Mouse (Mus musculus): ENCODE results near the gene Dlgap3. TPM values are rescaled to one million over a fixed set of nuclear protein-coding genes. Genes with fewer than 3 reads are reported as not detected.

Dlgap3 gene
- total RNA-seq, 2 experiments from 2014 or later, result 14.8 to 16.1 TPM

DNA sequence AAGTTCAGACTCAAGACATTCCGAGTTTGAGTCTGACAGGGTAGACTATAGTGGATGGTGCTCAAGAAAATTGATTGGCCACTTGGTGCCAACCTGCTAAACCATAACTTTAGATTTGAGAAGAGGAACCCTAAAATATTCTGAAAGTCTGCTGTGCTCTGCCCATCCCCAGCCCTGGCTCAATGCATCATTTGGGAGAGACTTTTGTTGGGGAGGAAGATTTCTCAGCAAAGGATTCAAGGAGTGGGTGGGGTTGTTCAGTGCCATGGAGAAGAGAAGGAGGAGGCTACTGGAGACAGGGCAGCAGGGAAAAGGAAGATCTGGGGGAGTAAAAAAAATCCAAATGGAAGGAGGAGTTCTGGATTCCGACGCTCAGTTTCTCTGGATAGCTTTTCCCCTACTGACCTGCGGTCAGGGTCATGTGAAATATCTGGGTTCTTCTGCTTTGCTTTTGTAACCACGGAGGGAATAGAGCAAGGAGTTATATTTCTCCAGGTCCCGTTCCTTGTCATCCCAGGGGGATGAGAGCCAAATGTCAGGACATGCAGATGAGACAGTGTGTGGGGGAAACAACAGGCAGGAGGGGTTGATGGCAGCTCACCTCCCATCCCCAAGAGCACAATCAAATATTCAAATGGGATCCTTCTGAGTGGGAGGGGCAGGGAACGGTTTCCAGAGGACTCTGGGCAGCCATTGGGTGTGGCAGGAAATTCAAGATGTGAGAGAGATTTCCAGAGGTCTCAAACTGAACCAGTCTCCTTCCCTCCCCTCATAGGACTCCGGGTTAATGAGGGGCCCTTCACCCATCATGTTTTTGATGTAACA, 5.3 kb downstream of the Dlgap3 start:
- no peak for DNase-seq (ENCODE audit: low spot score in 2 of 2)

GRCm38 (mm10) chr4:127174900-127175278, 5.9 kb downstream of the Dlgap3 start:
- no peak for DNase-seq (ENCODE audit: low spot score in 2 of 2)

- no peak for DNase-seq (ENCODE audit: low spot score in 2 of 2)
Observed at GRCm38 (mm10) chr4:127177961-127178360, 9.0 kb downstream of the Dlgap3 start.

DNA sequence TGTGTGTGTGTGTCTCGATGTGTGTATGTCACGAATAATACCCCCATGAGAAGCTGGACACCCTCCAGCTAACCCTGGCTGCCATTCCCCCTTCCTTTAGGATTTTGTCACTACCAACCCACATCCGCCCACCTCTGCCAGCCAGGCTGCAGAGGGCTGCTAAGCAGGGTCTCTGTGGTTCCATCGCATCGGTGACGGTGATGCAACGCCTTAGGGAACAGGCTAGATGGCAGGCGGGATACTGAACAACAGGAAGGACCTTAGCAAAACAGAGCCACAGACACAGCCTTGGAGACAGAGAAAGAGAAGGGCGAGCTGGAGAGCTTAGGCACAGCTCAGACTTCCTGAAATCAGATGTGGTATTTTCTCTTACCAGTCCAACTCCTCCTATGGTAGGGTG, 9.7 kb downstream of the Dlgap3 start:
- no peak for DNase-seq (ENCODE audit: low spot score in 2 of 2)

DNA sequence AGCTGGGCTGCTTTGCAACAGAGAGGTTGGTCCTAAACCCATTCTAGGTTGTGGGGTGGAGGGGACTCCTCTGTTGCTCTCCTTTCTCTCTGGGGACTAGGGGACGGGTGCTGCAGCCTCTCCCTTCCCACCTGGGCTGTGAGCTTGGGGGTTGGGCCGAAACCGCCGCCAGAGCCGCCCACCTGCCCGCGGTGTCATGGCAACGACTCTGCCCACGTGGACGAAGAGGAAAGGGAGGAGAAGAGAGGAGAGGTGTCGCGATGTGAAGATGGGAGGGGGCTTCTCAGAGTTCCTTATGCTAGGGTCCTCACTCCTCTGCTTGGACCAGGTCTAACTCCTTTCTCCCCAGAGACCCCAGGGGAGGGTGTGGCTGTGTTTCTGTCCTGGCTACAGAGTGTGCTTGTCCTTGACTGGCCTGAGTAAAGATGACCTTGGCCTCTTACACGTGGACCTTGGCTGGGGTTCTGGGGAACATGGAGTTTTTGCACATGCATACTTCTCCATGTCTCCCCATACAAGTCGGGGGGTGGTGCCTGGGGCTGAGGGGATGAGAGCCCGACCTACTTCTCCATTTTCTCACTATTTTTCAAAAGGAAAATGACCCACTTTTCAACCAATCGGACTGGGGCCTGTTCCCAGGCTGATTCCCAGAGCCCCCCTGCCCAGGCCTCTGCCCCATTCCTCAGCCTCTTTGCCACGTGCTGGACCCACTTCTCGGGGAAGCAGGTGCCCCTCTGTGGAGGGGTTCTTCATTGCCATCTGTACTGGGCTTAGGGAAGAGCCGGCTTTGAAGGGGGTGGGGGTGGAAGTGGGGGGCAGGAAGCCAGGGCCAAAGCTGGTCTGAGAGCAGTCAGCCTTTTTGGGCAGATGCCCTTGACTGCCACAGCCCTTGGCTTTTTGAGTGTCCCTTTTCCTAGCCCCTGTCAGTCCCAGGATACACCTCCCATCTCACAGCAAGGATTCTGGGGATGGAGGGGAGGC, 10.8 kb downstream of the Dlgap3 start:
- DNase-seq (ENCODE audit: low spot score in 2 of 2), result no peak

DNA sequence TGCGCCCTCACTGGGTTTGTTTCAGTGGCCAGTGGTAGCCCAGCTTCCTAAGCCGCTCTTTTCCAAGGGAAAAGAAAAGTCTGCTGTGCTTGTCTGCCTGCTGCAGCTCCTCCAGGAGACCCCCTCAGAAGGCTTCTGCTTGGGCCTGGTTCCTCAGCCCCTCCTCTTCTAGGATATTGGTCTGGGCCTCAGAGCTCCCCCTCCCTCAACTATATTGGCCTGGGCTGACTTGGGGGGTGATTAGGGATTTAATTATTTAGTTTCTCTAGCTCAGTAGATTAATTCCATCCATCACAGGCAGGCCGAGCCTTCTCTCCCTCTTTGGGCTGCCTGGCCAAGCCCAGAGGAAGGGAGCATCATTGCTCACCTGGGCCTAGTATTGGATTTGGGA, 11.4 kb downstream of the Dlgap3 start:
- DNase-seq (ENCODE audit: low spot score in 2 of 2), result no peak

- DNase-seq (ENCODE audit: low spot score in 2 of 2), result no peak
Observed at GRCm38 (mm10) chr4:127181010-127181409, 12.0 kb downstream of the Dlgap3 start.

DNA sequence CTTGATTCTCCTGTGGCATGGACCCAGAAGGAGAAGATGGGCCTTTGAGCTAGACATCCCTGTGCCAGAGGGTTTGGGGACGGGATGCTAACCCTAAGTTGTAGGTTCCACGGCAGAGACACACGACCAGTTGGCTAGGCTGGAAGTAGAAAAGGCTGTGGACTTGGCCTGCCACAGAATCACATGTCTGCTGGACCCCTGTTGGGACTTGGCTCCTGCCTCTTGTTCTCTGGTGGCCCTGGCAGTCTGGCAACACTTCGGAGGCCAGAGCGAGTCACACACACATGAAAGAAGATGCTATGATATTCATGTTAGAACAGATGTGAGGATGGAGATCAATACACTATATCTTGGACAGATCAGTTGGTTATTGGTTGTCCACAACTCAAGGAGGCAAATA, 14.9 kb downstream of the Dlgap3 start:
- DNase-seq (ENCODE audit: low spot score in 2 of 2), result no peak

DNA sequence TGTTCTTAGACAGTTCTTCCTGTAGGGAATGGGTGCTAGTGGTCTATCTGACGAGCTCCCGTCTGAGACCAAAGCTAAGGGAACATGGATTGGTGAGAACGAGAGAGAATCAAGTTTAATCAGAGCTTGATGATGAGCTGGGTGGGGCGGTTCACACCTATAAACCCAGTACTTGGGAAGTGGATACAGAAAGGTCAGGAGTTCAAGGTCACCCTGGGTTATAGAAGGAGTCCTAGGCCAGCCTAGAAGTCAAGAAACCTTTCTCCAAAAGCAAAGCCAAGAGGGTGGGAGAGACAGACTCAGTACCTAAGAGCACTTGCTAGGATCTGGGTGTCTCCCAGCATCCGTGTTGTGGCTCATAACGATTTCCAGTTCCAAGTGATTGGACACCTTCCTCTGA, 21.9 kb downstream of the Dlgap3 start:
- no peak for DNase-seq (ENCODE audit: low spot score in 2 of 2)

DNA sequence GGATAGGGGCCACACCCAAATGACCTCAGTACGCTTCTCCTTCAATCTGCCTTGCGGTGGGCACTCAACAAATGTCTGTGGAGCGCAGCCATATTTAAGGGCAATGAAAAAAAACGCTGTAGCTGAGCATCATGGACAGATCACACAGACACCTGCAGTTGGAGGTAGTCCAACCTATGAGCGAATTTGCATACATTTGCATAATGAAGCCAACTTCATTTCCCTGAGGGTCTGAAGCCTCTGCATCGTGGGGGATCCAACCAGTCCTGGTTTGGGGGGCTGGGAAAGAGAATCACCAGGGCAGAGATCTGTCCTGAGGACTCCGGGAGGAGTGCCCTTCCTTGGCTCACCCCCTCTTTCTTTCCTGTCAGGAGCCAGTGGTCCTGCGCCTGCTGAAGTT, 23.7 kb downstream of the Dlgap3 start:
- DNase-seq (ENCODE audit: low spot score in 2 of 2), result no peak

DNA sequence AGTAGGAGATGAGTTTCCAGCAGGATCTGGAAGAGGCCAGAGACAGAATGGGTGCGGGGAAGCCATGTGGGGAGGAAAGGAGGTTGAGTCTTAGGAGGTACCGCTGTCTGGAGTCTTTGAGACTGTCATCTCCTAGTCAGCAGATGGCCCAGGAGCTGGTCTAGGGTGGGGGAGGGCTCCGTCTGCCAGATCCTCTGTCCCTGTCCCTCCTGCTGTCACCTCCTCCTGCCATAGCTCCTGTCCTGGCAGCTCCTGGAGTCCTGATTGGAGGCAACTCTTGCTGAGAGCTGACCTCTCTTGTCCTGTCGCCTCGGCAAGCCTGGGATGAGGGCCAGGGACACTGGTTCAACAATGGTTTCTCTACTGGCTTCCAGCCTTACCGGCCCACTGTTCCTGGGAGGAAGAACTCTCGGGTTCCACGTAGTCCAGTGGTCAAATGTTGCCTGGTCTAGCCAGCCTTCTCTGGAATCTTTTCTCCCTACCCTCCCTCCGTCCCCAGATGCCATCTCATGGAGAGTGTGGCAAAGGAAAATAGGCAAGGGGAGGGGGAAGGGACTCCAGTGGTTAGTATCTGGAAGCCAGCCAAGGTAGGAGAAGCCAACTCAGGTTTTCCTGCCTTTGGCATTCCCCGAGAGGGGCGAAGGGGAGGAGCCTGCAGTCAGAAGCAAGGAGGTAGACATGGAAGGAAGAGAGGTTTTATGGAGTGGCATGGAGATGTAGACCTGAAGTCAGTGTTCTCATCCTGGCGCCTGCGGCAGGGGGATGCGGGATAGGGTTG, 24.6 kb downstream of the Dlgap3 start:
- DNase-seq (ENCODE audit: low spot score in 2 of 2), result no peak

DNA sequence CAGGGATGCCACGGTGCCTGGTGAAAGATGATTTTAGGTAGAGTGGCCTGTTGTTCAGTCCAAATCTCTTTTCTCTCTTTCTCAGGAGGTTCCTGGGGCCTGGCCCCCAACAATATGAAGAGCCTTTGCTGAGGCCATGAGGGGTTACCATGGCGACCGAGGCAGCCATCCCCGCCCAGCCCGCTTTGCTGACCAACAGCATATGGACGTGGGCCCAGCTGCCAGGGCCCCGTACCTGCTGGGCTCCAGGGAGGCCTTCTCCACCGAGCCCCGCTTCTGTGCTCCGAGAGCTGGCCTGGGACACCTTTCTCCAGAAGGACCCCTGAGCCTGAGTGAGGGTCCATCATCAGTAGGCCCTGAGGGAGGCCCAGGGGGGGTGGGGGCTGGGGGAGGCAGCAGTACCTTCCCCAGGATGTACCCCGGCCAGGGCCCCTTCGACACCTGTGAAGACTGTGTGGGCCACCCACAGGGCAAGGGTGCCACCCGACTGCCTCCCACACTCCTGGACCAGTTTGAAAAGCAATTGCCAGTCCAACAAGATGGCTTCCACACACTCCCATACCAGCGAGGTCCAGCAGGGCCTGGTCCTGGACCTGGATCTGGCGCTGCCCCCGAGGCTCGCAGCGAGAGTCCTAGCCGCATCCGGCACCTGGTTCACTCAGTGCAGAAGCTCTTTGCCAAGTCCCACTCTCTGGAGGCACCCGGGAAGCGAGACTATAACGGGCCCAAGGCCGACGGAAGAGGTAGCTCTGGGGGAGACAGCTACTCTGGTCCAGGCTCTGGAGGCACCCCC, 25.7 kb downstream of the Dlgap3 start:
- DNase-seq (ENCODE audit: low spot score in 2 of 2), result no peak

GRCm38 (mm10) chr4:127198609-127199008, 29.6 kb downstream of the Dlgap3 start:
- DNase-seq (ENCODE audit: low spot score in 2 of 2), result no peak

GRCm38 (mm10) chr4:127199406-127199805, 30.4 kb downstream of the Dlgap3 start:
- DNase-seq (ENCODE audit: low spot score in 2 of 2), result no peak

DNA sequence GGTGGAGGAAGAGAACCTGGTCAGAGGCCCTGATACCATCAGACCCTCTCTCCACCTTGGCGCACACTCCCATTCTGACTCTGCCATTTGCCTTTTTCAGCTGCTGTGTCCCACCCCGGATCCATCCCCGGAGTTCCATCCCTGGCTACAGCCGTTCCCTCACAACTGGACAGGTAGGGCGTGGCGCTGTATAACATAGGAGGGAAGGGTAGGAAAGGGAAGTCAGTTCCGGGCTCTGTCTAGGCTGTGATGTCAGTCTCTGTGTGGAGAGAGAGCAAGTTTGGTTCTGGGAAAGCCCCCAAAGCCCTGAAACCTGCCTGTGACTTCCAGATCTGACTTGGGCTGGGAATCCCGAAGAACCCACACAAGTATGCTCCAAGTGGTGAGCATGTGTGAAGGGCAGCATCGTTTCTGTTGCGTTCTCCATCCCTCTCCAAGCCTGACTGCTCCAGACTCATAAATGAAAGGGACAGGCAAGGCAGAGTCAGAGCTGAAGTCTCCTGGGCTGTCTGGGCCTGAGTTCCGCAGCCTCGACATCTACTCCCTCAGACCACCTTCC, 31.2 kb downstream of the Dlgap3 start:
- DNase-seq (ENCODE audit: low spot score in 2 of 2), result no peak

DNA sequence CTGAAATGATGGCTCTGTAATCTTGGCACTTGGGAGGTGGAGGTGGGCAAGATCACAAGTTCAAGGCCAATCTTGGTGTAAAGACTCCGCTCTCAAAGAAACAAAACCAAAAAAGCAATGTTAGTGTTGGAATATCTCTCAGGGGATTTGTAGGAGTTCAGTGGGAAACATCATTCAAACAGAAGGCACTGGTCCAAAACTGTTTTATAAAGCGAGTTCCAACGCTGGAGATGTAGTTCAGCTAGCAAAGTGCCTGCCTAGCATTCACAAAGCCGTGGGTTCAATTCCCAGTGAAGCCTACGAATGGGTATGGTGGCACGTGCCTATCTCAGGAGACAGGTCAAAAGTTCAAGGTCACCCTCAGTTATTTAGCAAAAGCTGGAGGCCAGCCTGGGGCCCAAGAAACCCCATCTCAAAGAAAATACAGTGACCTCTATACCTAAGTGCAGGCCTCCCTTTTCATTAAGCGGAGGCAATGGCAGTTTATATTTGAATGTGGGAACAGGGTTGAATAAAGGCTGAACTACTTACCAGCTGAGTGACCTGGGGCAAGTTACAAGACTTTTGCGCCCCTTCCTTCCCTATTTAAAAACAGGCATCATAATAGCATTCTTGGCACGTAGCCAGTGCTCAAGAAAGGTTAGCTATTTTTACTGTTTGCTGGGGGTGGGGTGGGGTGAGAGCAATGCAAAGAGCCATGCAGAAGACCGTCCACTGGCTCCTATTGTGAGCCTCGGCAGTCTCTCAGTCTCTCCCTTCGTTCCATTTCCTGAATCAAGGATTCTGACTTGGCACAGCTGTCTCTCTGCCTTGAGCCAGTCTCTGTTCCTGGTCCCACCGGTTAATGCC, 32.0 kb downstream of the Dlgap3 start:
- no peak for DNase-seq (ENCODE audit: low spot score in 2 of 2)

DNA sequence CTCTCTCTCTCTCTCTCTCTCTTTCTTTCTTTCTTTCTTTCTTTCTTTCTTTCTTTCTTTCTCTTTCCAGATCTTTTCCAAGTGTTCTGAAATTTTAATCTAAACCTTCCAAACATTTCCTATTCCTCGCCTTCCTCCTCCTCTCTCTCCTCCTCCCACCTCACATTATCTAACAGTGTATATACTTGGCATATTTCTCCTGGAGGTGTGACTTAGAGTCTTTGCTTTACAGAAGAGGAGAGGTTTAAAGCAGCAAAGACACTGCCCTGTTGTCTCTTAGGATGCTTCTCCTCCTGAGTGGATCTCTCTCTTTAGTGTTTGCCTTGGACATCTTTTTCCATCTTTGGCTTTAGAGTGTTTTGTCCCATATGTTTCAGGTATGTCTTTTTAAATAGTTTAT, 34.1 kb downstream of the Dlgap3 start:
- DNase-seq (ENCODE audit: low spot score in 2 of 2), result no peak

DNA sequence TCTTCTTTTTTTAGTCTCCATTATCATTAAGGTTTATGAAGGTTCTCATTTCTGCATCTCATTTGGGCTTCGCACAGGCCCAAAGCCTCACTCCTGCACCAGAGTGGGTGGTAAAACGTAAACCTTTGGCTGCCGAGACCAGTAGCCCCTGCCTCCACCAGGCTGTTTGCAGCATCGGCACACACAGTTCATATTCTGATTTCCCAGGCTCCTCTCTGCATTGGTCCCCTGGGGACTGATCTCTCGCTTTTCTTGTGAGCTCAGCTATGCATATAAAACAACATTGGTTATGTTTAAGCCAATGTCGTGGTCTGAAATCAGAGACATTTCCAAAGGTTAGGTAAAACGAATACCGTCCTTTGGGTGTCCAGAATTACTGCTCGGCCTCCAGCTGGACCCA, 42.3 kb downstream of the Dlgap3 start:
- no peak for DNase-seq (ENCODE audit: low spot score in 2 of 2)

DNA sequence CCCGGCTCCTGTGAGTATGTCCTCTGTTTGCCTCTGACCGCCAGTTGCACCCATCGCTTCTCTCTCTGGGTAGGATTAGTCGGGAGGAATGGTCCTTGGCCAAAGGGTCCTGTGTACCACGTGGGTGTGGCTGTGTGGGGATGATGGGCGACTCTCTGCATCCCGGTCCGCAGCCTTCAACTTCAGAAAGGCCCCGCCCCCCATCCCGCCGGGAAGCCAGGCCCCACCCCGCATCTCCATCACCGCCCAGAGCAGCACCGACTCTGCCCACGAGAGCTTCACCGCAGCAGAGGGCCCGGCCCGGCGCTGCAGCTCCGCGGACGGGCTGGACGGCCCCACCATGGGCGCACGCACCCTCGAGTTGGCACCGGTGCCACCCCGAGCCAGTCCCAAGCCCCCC, 45.5 kb downstream of the Dlgap3 start:
- DNase-seq (ENCODE audit: low spot score in 2 of 2), result no peak
